Mouse (Mus musculus): ENCODE results near the gene Hgd.

The Hgd gene

GRCm38 (mm10) chr16:37581901-37582300 is 1.9 kb downstream of the Hgd start:
- no peak for DNase-seq (ENCODE audit: low spot score)

- no peak for DNase-seq (ENCODE audit: low spot score)
Observed at GRCm38 (mm10) chr16:37583306-37583705, 3.4 kb downstream of the Hgd start.

GRCm38 (mm10) chr16:37583801-37584200 is 3.8 kb downstream of the Hgd start:
- no peak for DNase-seq (ENCODE audit: low spot score)

GRCm38 (mm10) chr16:37584218-37585035 is 4.5 kb downstream of the Hgd start:
- DNase-seq (ENCODE audit: low spot score) = no peak

- DNase-seq (ENCODE audit: low spot score) = no peak
Observed at GRCm38 (mm10) chr16:37585129-37585563, 5.2 kb downstream of the Hgd start.

- DNase-seq (ENCODE audit: low spot score) = no peak
Observed at GRCm38 (mm10) chr16:37590921-37591320, 11.0 kb downstream of the Hgd start.

GRCm38 (mm10) chr16:37591551-37591950 is 11.6 kb downstream of the Hgd start:
- DNase-seq (ENCODE audit: low spot score) = no peak

- DNase-seq (ENCODE audit: low spot score) = no peak
Observed at GRCm38 (mm10) chr16:37597412-37597811, 17.5 kb downstream of the Hgd start.

- no peak for DNase-seq (ENCODE audit: low spot score)
Observed at GRCm38 (mm10) chr16:37598463-37598862, 18.5 kb downstream of the Hgd start.

- no peak for DNase-seq (ENCODE audit: low spot score)
Observed at GRCm38 (mm10) chr16:37599326-37599725, 19.4 kb downstream of the Hgd start.

GRCm38 (mm10) chr16:37603431-37603830 is 23.5 kb downstream of the Hgd start:
- no peak for DNase-seq (ENCODE audit: low spot score)

GRCm38 (mm10) chr16:37604243-37604642 is 24.3 kb downstream of the Hgd start:
- DNase-seq (ENCODE audit: low spot score) = no peak

- no peak for DNase-seq (ENCODE audit: low spot score)
Observed at GRCm38 (mm10) chr16:37610333-37610732, 30.4 kb downstream of the Hgd start.

GRCm38 (mm10) chr16:37611072-37611471 is 31.1 kb downstream of the Hgd start:
- DNase-seq (ENCODE audit: low spot score) = no peak

- no peak for DNase-seq (ENCODE audit: low spot score)
Observed at GRCm38 (mm10) chr16:37612013-37612412, 32.1 kb downstream of the Hgd start.

GRCm38 (mm10) chr16:37614540-37614939 is 34.6 kb downstream of the Hgd start:
- DNase-seq (ENCODE audit: low spot score) = no peak

- no peak for DNase-seq (ENCODE audit: low spot score)
Observed at GRCm38 (mm10) chr16:37615429-37615828, 35.5 kb downstream of the Hgd start.

GRCm38 (mm10) chr16:37616104-37616503 is 36.2 kb downstream of the Hgd start:
- no peak for DNase-seq (ENCODE audit: low spot score)

- DNase-seq (ENCODE audit: low spot score) = no peak
Observed at GRCm38 (mm10) chr16:37617695-37618094, 37.7 kb downstream of the Hgd start.

- DNase-seq (ENCODE audit: low spot score) = no peak
Observed at GRCm38 (mm10) chr16:37622403-37622802, 42.5 kb downstream of the Hgd start.

- DNase-seq (ENCODE audit: low spot score) = no peak
Observed at GRCm38 (mm10) chr16:37622919-37623318, 43.0 kb downstream of the Hgd start.

- DNase-seq (ENCODE audit: low spot score) = no peak
Observed at GRCm38 (mm10) chr16:37626388-37626949, 46.5 kb downstream of the Hgd start.

- DNase-seq (ENCODE audit: low spot score) = no peak
Observed at GRCm38 (mm10) chr16:37628336-37628735, 48.4 kb downstream of the Hgd start.

- DNase-seq (ENCODE audit: low spot score) = no peak
Observed at GRCm38 (mm10) chr16:37629011-37629410, 49.1 kb downstream of the Hgd start.

Measured in urinary bladder, postnatal 25 days (tissue).